Mouse (Mus musculus) CH12.LX (cell line): ENCODE measurements around the gene Gpr34.

Experiments used
- CTCF ChIP-seq, 2 experiments: IDR thresholded peaks in 1 of 2; conservative IDR thresholded peaks in 1 of 2; 2 replicates each; pipeline ENCODE4 v1.5.1; 2011 to 2012; ENCODE audit warnings: low read depth in 2 of 2, low read length in 2 of 2, improper control_type of control experiment in 1 of 2, inconsistent platforms in 1 of 2, mild to moderate bottlenecking in 1 of 2, moderate library complexity in 1 of 2
- MXI1 ChIP-seq: IDR thresholded peaks from 2 replicates; pipeline ENCODE4 v1.6.1; 2011; ENCODE audit warnings: mild to moderate bottlenecking, low read depth, low read length, improper control_type of control experiment
- UBTF ChIP-seq: IDR thresholded peaks from 2 replicates; pipeline ENCODE4 v1.6.1; 2012; ENCODE audit warnings: low read depth, mild to moderate bottlenecking, inconsistent platforms, low read length, improper control_type of control experiment, moderate library complexity

DNA sequence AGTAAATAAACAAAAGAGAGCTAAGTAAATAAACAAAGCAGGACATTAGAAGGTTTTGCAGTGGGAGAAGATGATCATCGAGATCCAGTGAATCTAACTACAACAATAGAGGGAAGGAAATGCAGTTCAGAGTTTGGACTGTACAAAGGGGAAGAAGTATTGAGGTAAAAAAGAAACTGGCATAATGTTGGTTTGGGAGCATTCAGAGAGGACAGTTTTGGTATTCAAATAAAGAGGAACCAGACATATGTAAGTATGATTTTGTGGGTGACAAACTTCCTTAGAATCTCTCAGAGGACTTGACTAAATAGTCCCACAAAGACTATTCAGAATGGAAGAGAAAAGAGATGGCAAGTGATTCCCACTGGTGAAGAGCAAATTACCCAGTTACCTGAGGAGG, 31.9 kb upstream of the Gpr34 start:
- no peak for TF ChIP-seq UBTF
- no peak for TF ChIP-seq CTCF (conservative IDR thresholded peaks at IDR 0.05 in 1 of 2, IDR thresholded peaks at IDR 0.05 in 1 of 2; ENCODE audit: low read depth in 2 of 2, low read length in 2 of 2)
- TF ChIP-seq MXI1 = no peak
